Mouse (Mus musculus) limb, embryonic 11.5 days (tissue): ENCODE measurements at regions not wholly inside any gene's neighbourhood (a gene's known extent, or its start where the extent isn't known, plus 50 kb on each side); places are given as distances from the start of the nearest gene placed in this dataset.

Experiments
- ATAC-seq: fragments of 200-750 bp; cut with Nextera tagmentation; 2 replicates; pipeline ENCODE4 v1.8.0; 2017; ENCODE audit warnings: low read depth; ENCODE audit not compliant: insufficient number of reproducible peaks, low FRiP score, low TSS enrichment
- DNase-seq: peaks from one replicate; pipeline ENCODE4 v3.0.0-alpha.2; 2015; ENCODE audit warnings: low spot score
- H3K27ac ChIP-seq: fragments of 300-500 bp; sonication (generic); replicated peaks from 2 replicates; pipeline ENCODE4 v1.5.1; 2014; ENCODE audit warnings: low read depth, mild to moderate bottlenecking, low read length
- H3K27me3 ChIP-seq: fragments of 300-500 bp; sonication (generic); 2 replicates; pipeline ENCODE4 v1.6.1; 2014; ENCODE audit warnings: mild to moderate bottlenecking, low read length, mixed read lengths; ENCODE audit not compliant: control insufficient read depth, insufficient read depth
- H3K36me3 ChIP-seq: fragments of 300-500 bp; sonication (generic); 2 replicates; pipeline ENCODE4 v1.6.1; 2014; ENCODE audit warnings: mild to moderate bottlenecking, low read length, moderate library complexity, mixed read lengths; ENCODE audit not compliant: control insufficient read depth, insufficient read depth
- H3K4me1 ChIP-seq: fragments of 300-500 bp; sonication (generic); 2 replicates; pipeline ENCODE4 v1.6.1; 2014; ENCODE audit warnings: low read length, mixed read lengths; ENCODE audit not compliant: control insufficient read depth, insufficient read depth
- H3K4me2 ChIP-seq: fragments of 300-500 bp; sonication (generic); 2 replicates; pipeline ENCODE4 v1.6.1; 2014; ENCODE audit warnings: low read depth, mild to moderate bottlenecking, moderate library complexity; ENCODE audit not compliant: severe bottlenecking
- H3K4me3 ChIP-seq: fragments of 300-500 bp; sonication (generic); 2 replicates; pipeline ENCODE4 v1.5.1; 2014; ENCODE audit warnings: low read depth, low read length
- H3K9ac ChIP-seq: fragments of 300-500 bp; sonication (generic); 2 replicates; pipeline ENCODE4 v1.6.1; 2014; ENCODE audit warnings: mild to moderate bottlenecking, low read length
- H3K9me3 ChIP-seq: fragments of 300-500 bp; sonication (generic); 2 replicates; pipeline ENCODE4 v1.6.1; 2016; ENCODE audit warnings: low read length; ENCODE audit not compliant: control insufficient read depth
- WGBS: fragments of 180-500 bp; shearing (Covaris S2); extraction: QIAGEN DNeasy Blood & Tissue Kit; methylation state at CpG from one replicate; pipeline ENCODE4 v1.1.7; 2014; 5-methylcytosine and 5-hydroxymethylcytosine counted together

DNA sequence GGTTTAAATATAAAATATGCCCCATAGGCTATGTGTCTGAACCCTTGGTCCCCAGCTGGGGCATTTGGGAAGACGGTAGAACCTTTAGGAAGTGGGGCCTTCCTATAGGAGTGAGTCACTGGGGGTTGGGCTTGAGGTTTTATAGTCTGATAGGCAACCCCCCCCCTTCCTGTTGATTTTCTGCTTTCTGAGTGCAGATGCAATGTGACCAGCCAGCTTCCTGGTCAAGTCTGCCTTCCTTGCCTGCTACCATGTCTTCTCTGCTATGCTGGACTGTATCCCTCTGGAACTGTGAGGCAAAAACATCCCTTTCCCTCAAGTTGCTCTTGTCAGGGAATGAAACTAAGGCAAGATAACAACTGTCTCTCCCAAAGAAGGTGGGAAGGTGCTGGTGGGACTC lies 122.4 kb upstream of the Mvb12b start:
- Histone ChIP-seq H3K9ac (no peak overlapping the region), H3K36me3 (no peaks in the 10 kb centered on the region), H3K27me3 (no peaks in the 10 kb centered on the region), H3K4me2 (no peak overlapping the region), H3K4me3 (no peak overlapping the region), H3K27ac (no peak overlapping the region), H3K4me1 (no peaks in the 10 kb centered on the region), H3K9me3 (no peaks in the 10 kb centered on the region)
- ATAC-seq (no peak), DNase-seq (no peak)
- WGBS, result 35% methylated on average over 1 of the region's 1 CpGs

DNA sequence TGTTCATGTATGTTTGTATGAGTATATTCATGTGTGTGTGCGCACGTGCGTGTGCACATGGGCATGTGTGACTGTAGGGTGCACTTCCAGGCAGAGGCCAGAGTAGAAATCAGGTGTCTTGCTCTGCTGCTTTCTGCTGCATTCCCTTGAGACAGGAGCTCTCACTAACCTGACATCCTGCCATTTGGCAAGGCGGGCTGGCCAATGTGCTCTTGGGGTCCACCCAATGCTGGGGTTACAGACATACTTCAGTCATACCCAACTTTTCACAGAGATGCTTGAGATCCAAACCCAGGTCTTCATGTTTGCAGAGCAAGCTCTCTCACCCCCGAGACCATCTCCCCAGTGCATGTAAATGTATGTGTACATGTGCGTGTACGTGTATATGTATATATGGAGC lies 120.2 kb upstream of the Mvb12b start:
- no peaks in the 10 kb centered on the region for H3K36me3 ChIP-seq
- WGBS, result 92% methylated on average over 7 of the region's 7 CpGs
- no peak for DNase-seq

DNA sequence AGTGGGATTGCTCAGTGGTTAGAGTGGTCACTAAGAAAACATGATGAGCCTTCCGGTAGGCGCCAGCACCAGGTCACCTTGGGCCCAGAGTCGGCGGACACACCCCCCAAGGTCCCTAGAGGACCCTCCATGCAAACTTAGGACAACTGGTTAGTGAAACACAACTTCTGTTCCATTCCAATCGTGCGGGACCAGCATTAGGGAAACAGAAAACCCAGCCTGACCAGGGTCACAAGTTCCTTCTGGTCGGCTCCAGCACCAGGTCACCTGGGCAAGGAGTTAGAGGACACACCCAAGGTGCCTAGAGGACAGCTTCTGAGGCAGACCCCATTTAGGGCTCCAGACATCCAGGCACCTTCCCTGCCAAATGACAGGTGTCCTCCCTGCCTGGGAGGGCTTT lies 109.4 kb upstream of the Mvb12b start:
- Histone ChIP-seq H3K4me3 (no peak overlapping the region), H3K9me3 (no peaks in the 10 kb centered on the region; the same call in 1 of the 2 replicates), H3K9ac (no peak overlapping the region), H3K36me3 (no peaks in the 10 kb centered on the region), H3K4me2 (no peak overlapping the region), H3K27me3 (no peaks in the 10 kb centered on the region), H3K4me1 (no peaks in the 10 kb centered on the region), H3K27ac (no peak overlapping the region)
- DNase-seq, result no peak
- 94% methylated on average over 7 of the region's 7 CpGs for WGBS
- no peak for ATAC-seq

More for the DNA sequence above, 120.2 kb upstream of the Mvb12b start:
- H3K4me2 ChIP-seq, result no peak overlapping the region; the same call in 1 of the 2 replicates
- no peak overlapping the region for H3K27ac ChIP-seq
- ATAC-seq, result no peak
- H3K4me1 ChIP-seq, result no peaks in the 10 kb centered on the region
- no peaks in the 10 kb centered on the region for H3K9me3 ChIP-seq
- no peak overlapping the region for H3K9ac ChIP-seq
- H3K27me3 ChIP-seq, result no peaks in the 10 kb centered on the region
- H3K4me3 ChIP-seq, result no peak overlapping the region

DNA sequence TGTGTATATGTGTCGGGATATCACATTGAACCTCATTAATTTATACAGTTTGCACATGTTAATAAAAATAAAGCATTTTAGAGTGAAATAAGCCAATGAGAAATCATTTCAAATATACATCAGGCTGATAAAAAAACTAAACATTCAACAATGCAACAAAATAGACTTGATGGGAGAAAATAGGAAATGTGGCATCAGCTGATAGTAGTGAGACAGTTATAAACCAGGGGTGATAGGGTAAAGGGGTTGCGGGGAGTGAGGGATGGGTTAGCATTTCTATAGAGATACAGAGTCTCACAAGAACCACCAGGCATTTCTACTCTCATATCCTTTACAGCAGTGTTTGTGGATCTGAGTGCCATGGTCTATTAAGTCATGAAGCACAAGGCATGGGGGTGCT lies 108.6 kb upstream of the Mvb12b start:
- no peaks in the 10 kb centered on the region for H3K4me1 ChIP-seq
- no peaks in the 10 kb centered on the region; the same call in 1 of the 2 replicates for H3K9me3 ChIP-seq
- ATAC-seq, result no peak
- no peaks in the 10 kb centered on the region for H3K27me3 ChIP-seq
- H3K27ac ChIP-seq, result no peak overlapping the region
- no peaks in the 10 kb centered on the region for H3K36me3 ChIP-seq
- no peak overlapping the region for H3K4me3 ChIP-seq
- no peak overlapping the region for H3K9ac ChIP-seq
- no peak for DNase-seq
- WGBS, result 92% methylated on average over 2 of the region's 2 CpGs
- no peak overlapping the region for H3K4me2 ChIP-seq

DNA sequence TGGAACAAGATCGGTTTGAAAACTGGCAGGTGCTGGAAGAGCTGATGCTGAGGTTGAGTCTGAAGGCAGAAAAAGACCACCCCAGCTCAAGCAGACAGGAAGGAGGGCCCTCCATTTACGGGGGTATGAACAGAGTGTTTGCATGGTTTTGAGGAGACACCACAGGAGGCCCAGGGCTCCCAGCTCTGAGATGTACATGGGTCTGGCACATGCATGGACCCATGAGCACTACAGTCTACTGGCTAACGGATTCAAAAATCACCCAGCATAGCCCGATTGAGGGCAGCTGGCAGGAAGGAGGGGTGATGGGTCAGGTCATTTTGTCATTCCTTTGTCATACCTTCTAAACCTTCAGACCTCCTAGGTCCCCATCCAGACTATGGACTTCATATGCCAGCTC lies 103.6 kb upstream of the Mvb12b start:
- WGBS, result 73% methylated on average over 4 of the region's 4 CpGs
- no peaks in the 10 kb centered on the region for H3K27me3 ChIP-seq
- no peaks in the 10 kb centered on the region; the same call in 1 of the 2 replicates for H3K9me3 ChIP-seq
- ATAC-seq (no peak), DNase-seq (no peak)
- H3K4me3 ChIP-seq, result no peak overlapping the region
- no peaks in the 10 kb centered on the region for H3K36me3 ChIP-seq
- no peak overlapping the region for H3K27ac ChIP-seq
- H3K4me1 ChIP-seq, result no peaks in the 10 kb centered on the region
- H3K4me2 ChIP-seq, result no peak overlapping the region
- H3K9ac ChIP-seq, result no peak overlapping the region

DNA sequence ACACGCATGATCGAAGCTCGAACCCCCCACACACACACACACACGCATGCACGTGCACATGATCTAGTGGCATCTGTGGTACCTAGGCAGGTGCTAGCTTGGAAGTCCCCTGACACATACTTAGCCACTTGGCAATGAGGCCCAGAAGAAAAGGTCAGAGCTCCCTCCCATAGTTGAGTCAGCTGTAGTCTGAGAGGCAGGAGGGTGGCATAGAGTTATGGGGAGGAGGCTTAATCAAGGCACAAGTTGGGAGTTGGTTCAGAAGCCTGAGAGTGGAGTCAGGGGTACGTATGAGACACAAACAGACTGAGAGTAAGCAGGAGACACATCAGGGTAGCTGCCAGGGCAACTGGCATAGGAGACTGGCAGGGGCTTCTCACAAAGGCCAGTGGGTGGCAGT lies 103.0 kb upstream of the Mvb12b start:
- Histone ChIP-seq H3K27me3 (no peaks in the 10 kb centered on the region), H3K9ac (no peak overlapping the region), H3K9me3 (no peaks in the 10 kb centered on the region; the same call in 1 of the 2 replicates), H3K36me3 (no peaks in the 10 kb centered on the region), H3K4me3 (no peak overlapping the region), H3K27ac (no peak overlapping the region), H3K4me2 (no peak overlapping the region), H3K4me1 (no peaks in the 10 kb centered on the region)
- DNase-seq, result no peak
- no peak for ATAC-seq
- WGBS, result 90% methylated on average over 6 of the region's 6 CpGs

DNA sequence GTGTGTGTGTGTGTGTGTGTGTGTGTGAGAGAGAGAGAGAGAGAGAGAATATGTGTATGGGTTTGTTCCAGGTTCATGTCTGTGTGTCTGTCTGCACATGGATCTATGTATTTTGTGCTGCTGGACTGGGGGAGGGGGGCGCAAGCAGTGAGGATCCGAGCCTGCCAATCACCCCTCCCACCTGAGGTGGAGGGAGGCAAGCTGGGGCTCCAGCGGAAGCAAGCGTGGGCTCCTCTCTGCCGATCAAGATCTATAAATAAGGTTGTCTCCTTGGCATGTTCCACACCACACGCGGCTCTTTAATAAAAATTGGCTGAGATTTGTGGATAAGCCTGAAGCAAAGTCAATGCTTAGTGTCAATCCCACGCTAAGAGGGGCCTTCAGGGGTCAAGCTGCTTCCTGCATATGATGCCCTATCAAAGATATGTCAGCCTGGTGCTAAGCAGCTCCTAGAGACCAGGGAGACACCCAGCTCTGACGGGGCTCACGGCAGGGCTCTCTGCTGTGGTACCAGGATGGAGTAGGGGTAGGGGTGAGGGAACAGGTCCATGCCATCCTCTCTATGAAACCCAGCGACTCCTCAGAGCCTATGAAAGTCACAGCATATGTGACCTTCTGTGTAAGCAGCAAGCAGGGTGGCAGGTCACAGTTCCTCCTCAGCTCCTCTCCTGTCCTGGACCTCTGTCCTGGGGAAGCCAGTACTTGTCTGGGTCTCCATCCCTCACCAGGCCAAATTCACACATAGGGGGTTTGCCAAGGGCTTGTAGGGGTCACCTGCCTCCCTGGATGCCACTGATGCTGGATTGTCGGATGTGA lies 102.0 kb upstream of the Mvb12b start:
- 65% methylated on average over 12 of the region's 12 CpGs for WGBS

DNA sequence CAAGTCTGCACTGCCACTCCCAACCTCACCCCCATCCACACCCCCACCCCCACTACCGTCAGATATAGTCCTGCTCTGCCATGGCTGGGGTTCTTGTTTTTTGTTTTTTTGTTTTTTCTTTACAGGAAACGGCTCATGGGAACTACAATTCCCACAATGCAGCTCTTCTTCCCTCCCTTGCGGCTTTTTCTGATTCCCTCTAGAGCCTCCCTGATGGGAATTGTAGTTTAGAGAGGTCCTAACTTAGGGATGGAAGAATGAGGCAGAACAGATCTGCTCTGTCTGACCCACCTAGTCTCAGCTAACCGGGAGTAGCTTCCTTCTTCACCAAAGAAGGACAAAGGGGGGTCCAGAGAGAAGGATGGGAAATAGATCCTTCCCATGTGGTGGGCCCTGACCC lies 98.7 kb upstream of the Mvb12b start:
- H3K9me3 ChIP-seq, result no peaks in the 10 kb centered on the region
- DNase-seq (peak; percentile 45), ATAC-seq (peak; percentile 33; the same call in 1 of the 2 replicates)
- H3K4me1 ChIP-seq, result no peaks in the 10 kb centered on the region; the same call in 1 of the 2 replicates
- H3K27me3 ChIP-seq, result no peaks in the 10 kb centered on the region; the same call in 1 of the 2 replicates
- H3K4me2 ChIP-seq, result no peak overlapping the region
- 28% methylated on average over 4 of the region's 4 CpGs for WGBS
- no peak overlapping the region for H3K4me3 ChIP-seq
- H3K27ac ChIP-seq, result no peak overlapping the region
- no peak overlapping the region for H3K9ac ChIP-seq
- no peaks in the 10 kb centered on the region for H3K36me3 ChIP-seq

More for the DNA sequence above, 102.0 kb upstream of the Mvb12b start:
- Histone ChIP-seq H3K4me3 (no peak overlapping the region), H3K36me3 (no peaks in the 10 kb centered on the region), H3K27me3 (no peaks in the 10 kb centered on the region), H3K9ac (no peak overlapping the region), H3K4me2 (no peak overlapping the region), H3K4me1 (no peaks in the 10 kb centered on the region), H3K9me3 (no peaks in the 10 kb centered on the region; the same call in 1 of the 2 replicates), H3K27ac (no peak overlapping the region)
- no peak for DNase-seq
- no peak for ATAC-seq
